7 mouse cellular contexts compared by ENCODE assay signal in the genomic region with DNA sequence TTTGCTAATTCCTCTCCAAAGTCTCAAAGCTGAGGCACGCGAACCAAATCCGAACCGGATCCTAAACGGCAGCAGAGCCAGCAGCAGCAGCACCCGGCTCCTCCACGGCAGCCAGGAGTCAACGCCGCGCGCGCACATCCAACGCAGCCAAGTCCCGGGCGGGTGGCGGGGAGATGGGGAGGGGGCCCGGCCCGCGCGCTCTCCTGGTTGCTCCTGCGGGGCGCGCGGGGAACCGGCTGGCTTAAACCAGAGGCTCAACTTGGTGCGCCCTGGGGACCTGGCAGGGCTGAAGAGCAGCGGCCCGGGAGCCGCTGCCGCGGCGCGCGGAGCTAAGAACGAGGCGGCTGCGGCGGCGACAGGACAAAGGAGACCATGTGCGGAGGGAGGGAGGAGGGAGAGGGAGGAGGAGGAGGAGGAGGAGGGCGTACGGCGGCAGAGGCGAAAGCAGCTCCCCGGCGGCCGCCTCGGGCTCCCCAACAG.
A peak's percentile ranks its signal among the peaks of the same experiment; 100 is the strongest.
DNase-seq lines count a peak whose midpoint lies in the region; ATAC-seq and TF ChIP-seq lines count a peak whose summit lies in the region.

No protein-coding gene starts in this region.

- H3K36me3 ChIP-seq in embryonic facial prominence, embryonic 13.5 days: peaks cover 9% of the 10 kb centered on the region
- no peaks in the 10 kb centered on the region for H3K36me3 ChIP-seq in heart, embryonic 15.5 days
- no peaks in the 10 kb centered on the region for H3K36me3 ChIP-seq in midbrain, embryonic 11.5 days (ENCODE audit: control insufficient read depth, insufficient read depth, low read length)

- in situ Hi-C loops in Patski (cut with MboI; ENCODE audit: low pct_unique_long_range_greater_than_20kb): no loop called here

- TF ChIP-seq CTCF in Patski (IDR thresholded peaks at IDR 0.05): no peak

- WGBS in embryonic facial prominence, embryonic 13.5 days: under 1% methylated on average over 40 of the region's 48 CpGs
- WGBS in heart, embryonic 15.5 days: under 1% methylated on average over 48 of the region's 48 CpGs
- WGBS in midbrain, embryonic 11.5 days: under 1% methylated on average over 33 of the region's 48 CpGs

- peak overlapping the region; percentile 95 for H3K4me3 ChIP-seq in embryonic facial prominence, embryonic 13.5 days
- H3K4me3 ChIP-seq in heart, embryonic 15.5 days: peak overlapping the region; percentile 73
- peak overlapping the region; percentile 91 for H3K4me3 ChIP-seq in midbrain, embryonic 11.5 days (ENCODE audit: low read depth, low read length)

- no peaks in the 10 kb centered on the region for H3K27me3 ChIP-seq in Patski
- no peaks in the 10 kb centered on the region for H3K27me3 ChIP-seq in embryonic facial prominence, embryonic 13.5 days
- H3K27me3 ChIP-seq in heart, embryonic 15.5 days: 0 out of 2 replicates have a peak, but pooled peaks cover 2% of the 10 kb centered on the region
- peaks cover 11% of the 10 kb centered on the region for H3K27me3 ChIP-seq in midbrain, embryonic 11.5 days (ENCODE audit: control insufficient read depth, insufficient read depth, low read length)

- POLR2A ChIA-PET in Patski (lab: Charles Lee): no interaction called here

- peaks cover 33% of the 10 kb centered on the region for H3K4me1 ChIP-seq in embryonic facial prominence, embryonic 13.5 days
- peaks cover 20% of the 10 kb centered on the region for H3K4me1 ChIP-seq in heart, embryonic 15.5 days (replicated peaks)
- peaks cover 23% of the 10 kb centered on the region for H3K4me1 ChIP-seq in midbrain, embryonic 11.5 days (ENCODE audit: control insufficient read depth, insufficient read depth, low read length)

- no peaks in the 10 kb centered on the region for H3K9me3 ChIP-seq in embryonic facial prominence, embryonic 13.5 days
- no peaks in the 10 kb centered on the region for H3K9me3 ChIP-seq in heart, embryonic 15.5 days (replicated peaks)
- no peaks in the 10 kb centered on the region for H3K9me3 ChIP-seq in midbrain, embryonic 11.5 days (ENCODE audit: control insufficient read depth, low read length)

- peak; percentile 12 for ATAC-seq in Patski
- peak; percentile 49 for ATAC-seq in embryonic facial prominence, embryonic 13.5 days (ENCODE audit: insufficient number of reproducible peaks, insufficient read depth, low FRiP score, low TSS enrichment, low read depth)
- ATAC-seq in heart, embryonic 15.5 days (replicated peaks; ENCODE audit: insufficient number of reproducible peaks, insufficient read depth, low FRiP score, low read depth): peak; percentile 63
- ATAC-seq in midbrain, embryonic 11.5 days (ENCODE audit: low FRiP score): peak; percentile 77

- CTCF ChIA-PET in Patski (lab: Charles Lee): no interaction called here

- DNase-seq in ES-CJ7 (ENCODE audit: low read depth, low spot score) (peak; percentile 57), Patski (ENCODE audit: low read depth, low spot score) (no peak)
- peak; percentile 67 to 76 for DNase-seq in kidney, postnatal 4 days
- DNase-seq in midbrain, embryonic 11.5 days (ENCODE audit: low spot score, missing footprints): peak; percentile 98
- peak; percentile 64 for DNase-seq in testis, postnatal 10 days (ENCODE audit: low spot score)

- H3K27ac ChIP-seq in embryonic facial prominence, embryonic 13.5 days: peak overlapping the region; percentile 98
- peak overlapping the region; percentile 93 for H3K27ac ChIP-seq in heart, embryonic 15.5 days
- peak overlapping the region; percentile 98 for H3K27ac ChIP-seq in midbrain, embryonic 11.5 days (ENCODE audit: low read depth, low read length)

- H3K4me2 ChIP-seq in embryonic facial prominence, embryonic 13.5 days: peak overlapping the region; percentile 72
- peak overlapping the region; percentile 77 for H3K4me2 ChIP-seq in heart, embryonic 15.5 days
- H3K4me2 ChIP-seq in midbrain, embryonic 11.5 days: peak overlapping the region; percentile 81

- H3K9ac ChIP-seq in embryonic facial prominence, embryonic 13.5 days: peak overlapping the region; percentile 98
- peak overlapping the region; percentile 84 for H3K9ac ChIP-seq in heart, embryonic 15.5 days
- H3K9ac ChIP-seq in midbrain, embryonic 11.5 days (ENCODE audit: low read length): peak overlapping the region; percentile 99

Comparison
In these comparisons a context has a peak if more than half of its experiments do, and no peak if none do; other contexts are left out.
1. ATAC-seq: peak in every context shown above with its lines; median percentile 77 in midbrain, embryonic 11.5 days; 63 in heart, embryonic 15.5 days; 49 in embryonic facial prominence, embryonic 13.5 days; 12 in Patski.